Mouse (Mus musculus): Measurements from ENCODE around the gene Tnfrsf14. TPM values are rescaled to one million over a fixed set of nuclear protein-coding genes. Genes with fewer than 3 reads are reported as not detected.

The Tnfrsf14 gene
- total and polyA plus RNA-seq, 3 experiments, result 8.2 to 13.4 TPM; not detected in 1

DNA sequence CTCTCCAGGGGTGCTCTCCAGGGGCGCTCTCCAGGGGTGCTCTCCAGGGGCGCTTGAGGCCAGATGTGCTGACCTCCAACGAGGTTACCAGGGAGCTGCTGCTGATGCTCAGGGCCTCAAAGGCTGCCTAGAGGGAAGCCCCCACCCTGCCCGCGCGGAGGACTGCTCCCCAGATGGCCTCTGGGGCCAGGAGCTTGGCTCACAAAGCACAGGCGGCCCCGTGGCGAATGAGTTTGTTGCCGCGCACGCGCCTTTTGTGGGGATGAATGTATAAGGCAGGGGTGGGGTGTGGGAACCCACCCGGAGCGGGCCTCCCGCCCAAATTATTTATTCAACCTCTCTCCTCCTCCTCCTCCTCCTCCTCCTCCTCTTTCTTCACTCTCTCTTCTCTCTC is 21.2 kb upstream of the Tnfrsf14 start:
- no peaks in the 10 kb centered on the region; a peak in 1 of 4 replicates for H3K4me1 ChIP-seq (ENCODE audit: control insufficient read depth in 1 of 2, insufficient read depth in 2 of 2, low read length in 2 of 2)
- TF ChIP-seq NELFE (IDR thresholded peaks at IDR 0.05; ENCODE audit: low read depth, low read length) (no peak), MYB (IDR thresholded peaks at IDR 0.05; ENCODE audit: low read depth, low read length) (no peak), E2F4 (IDR thresholded peaks at IDR 0.05; ENCODE audit: borderline replicate concordance, low read depth, low read length) (no peak), EP300 (IDR thresholded peaks at IDR 0.05; ENCODE audit: low read depth in 1 of 2, low read length in 2 of 2) (no peak), GABPA (IDR thresholded peaks at IDR 0.05; ENCODE audit: low read depth, low read length) (no peak), TAL1 (IDR thresholded peaks at IDR 0.05; ENCODE audit: low read length) (no peak), MYC (IDR thresholded peaks at IDR 0.05; ENCODE audit: low read depth, low read length) (no peak), ZMIZ1 (IDR thresholded peaks at IDR 0.05; ENCODE audit: low read depth, low read length) (no peak), POLR2AphosphoS5 (IDR thresholded peaks at IDR 0.05; ENCODE audit: borderline replicate concordance, low read depth, low read length) (no peak), MXI1 (IDR thresholded peaks at IDR 0.05; ENCODE audit: low read depth, low read length) (no peak)
- H3K27ac ChIP-seq (ENCODE audit: control insufficient read depth, low read depth, low read length), result no peak overlapping the region
- no peak overlapping the region for H3K9ac ChIP-seq (ENCODE audit: control insufficient read depth, low read depth, low read length, poor library complexity, severe bottlenecking)
- peaks cover 4 to 8% of the 10 kb centered on the region in 2 experiments; a peak in 3 of 4 replicates for H3K27me3 ChIP-seq (ENCODE audit: control insufficient read depth in 1 of 2, insufficient read depth in 2 of 2, low read length in 2 of 2)
- DNase-seq (ENCODE audit: low read depth, low spot score), result no peak
- H3K36me3 ChIP-seq (ENCODE audit: control insufficient read depth in 1 of 2, insufficient read depth in 2 of 2, low read length in 2 of 2), result no peaks in the 10 kb centered on the region
- H3K79me2 ChIP-seq (ENCODE audit: control insufficient read depth, insufficient read depth, low read length, poor library complexity), result no peaks in the 10 kb centered on the region
- H3K9me3 ChIP-seq (replicated peaks; ENCODE audit: insufficient read depth, low read length), result no peaks in the 10 kb centered on the region
- no peak overlapping the region for H3K4me3 ChIP-seq (ENCODE audit: control insufficient read depth in 1 of 2, insufficient read depth in 1 of 2, low read depth in 2 of 2, low read length in 2 of 2)

- Histone ChIP-seq H3K27ac (ENCODE audit: control insufficient read depth, low read depth, low read length) (no peak overlapping the region), H3K4me3 (ENCODE audit: control insufficient read depth in 1 of 2, insufficient read depth in 1 of 2, low read depth in 2 of 2, low read length in 2 of 2) (no peak overlapping the region), H3K4me1 (ENCODE audit: control insufficient read depth in 1 of 2, insufficient read depth in 2 of 2, low read length in 2 of 2) (peaks cover 0 to under 1% of the 10 kb centered on the region in 2 experiments; a peak in 1 of 4 replicates), H3K27me3 (ENCODE audit: control insufficient read depth in 1 of 2, insufficient read depth in 2 of 2, low read length in 2 of 2) (peaks cover 4 to 8% of the 10 kb centered on the region in 2 experiments; a peak in 3 of 4 replicates), H3K79me2 (ENCODE audit: control insufficient read depth, insufficient read depth, low read length, poor library complexity) (no peaks in the 10 kb centered on the region), H3K36me3 (ENCODE audit: control insufficient read depth in 1 of 2, insufficient read depth in 2 of 2, low read length in 2 of 2) (no peaks in the 10 kb centered on the region), H3K9me3 (replicated peaks; ENCODE audit: insufficient read depth, low read length) (no peaks in the 10 kb centered on the region), H3K9ac (ENCODE audit: control insufficient read depth, low read depth, low read length, poor library complexity, severe bottlenecking) (no peak overlapping the region)
- TF ChIP-seq ZNF384 (IDR thresholded peaks at IDR 0.05; ENCODE audit: low read depth, low read length), result no peak
- TF ChIP-seq POLR2AphosphoS2 (IDR thresholded peaks at IDR 0.05; ENCODE audit: low read length), result no peak
- no peak for TF ChIP-seq MAFK (IDR thresholded peaks at IDR 0.05; ENCODE audit: borderline replicate concordance, low read depth, low read length)
- no peak for TF ChIP-seq TCF12 (IDR thresholded peaks at IDR 0.05; ENCODE audit: low read depth, low read length)
- no peak for TF ChIP-seq UBTF (IDR thresholded peaks at IDR 0.05; ENCODE audit: borderline replicate concordance, insufficient read depth, low read depth, low read length)
- no peak for TF ChIP-seq TAL1 (IDR thresholded peaks at IDR 0.05; ENCODE audit: low read length)
- no peak for TF ChIP-seq E2F4 (IDR thresholded peaks at IDR 0.05; ENCODE audit: borderline replicate concordance, low read depth, low read length)
- no peak for TF ChIP-seq POLR2A (IDR thresholded peaks at IDR 0.05; ENCODE audit: control insufficient read depth in 1 of 2, insufficient read depth in 1 of 2, low read depth in 1 of 2, low read length in 2 of 2, poor library complexity in 1 of 2)
- no peak for TF ChIP-seq CHD2 (IDR thresholded peaks at IDR 0.05; ENCODE audit: low read length)
- DNase-seq (ENCODE audit: low read depth, low spot score), result no peak
These were observed 20.7 kb upstream of the Tnfrsf14 start for GRCm38 (mm10) chr4:154948940-154949588.

All from MEL (cell line).